In the genomic region with DNA sequence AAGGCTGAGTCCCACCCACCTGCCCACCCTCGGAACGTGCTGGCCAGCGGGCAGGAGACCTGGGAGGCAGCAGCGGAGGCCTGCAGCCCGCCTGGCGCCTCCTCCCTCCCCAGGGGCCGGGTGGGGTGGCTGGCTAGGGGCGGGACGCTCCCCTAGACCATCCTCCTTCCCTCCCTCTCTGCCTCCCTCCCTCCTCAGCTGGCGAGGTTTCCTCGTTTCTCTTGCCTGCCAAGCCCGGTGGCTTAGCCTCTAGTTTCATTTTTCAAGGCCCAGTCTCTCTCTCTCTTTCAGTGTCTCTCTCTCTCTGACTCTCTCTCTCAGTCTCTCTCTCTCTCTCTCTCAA, we compare ENCODE assay signal across 8 mouse cellular contexts. TPM values are rescaled to one million over a fixed set of nuclear protein-coding genes. Genes with fewer than 3 reads are reported as not detected.
A peak's percentile ranks its signal among the peaks of the same experiment; 100 is the strongest.
DNase-seq lines count a peak whose midpoint lies in the region; ATAC-seq and TF ChIP-seq lines count a peak whose summit lies in the region.

No protein-coding gene starts in this region.

- peak; percentile 72 for ATAC-seq in forebrain, postnatal 0 days
- peak; percentile 89 to 95 for ATAC-seq in hematopoietic stem cell, adult 5-6 weeks (replicated peaks in 1 of 2; ENCODE audit: insufficient read depth in 1 of 2, low FRiP score in 2 of 2, low TSS enrichment in 1 of 2, low read depth in 1 of 2, poor library complexity in 2 of 2, severe bottlenecking in 2 of 2)

- H3K36me3 ChIP-seq in forebrain, postnatal 0 days (ENCODE audit: insufficient read depth): peaks cover 5% of the 10 kb centered on the region; the same call in 1 of the 2 replicates

- H3K27me3 ChIP-seq in forebrain, postnatal 0 days (ENCODE audit: insufficient read depth, low read length): no peaks in the 10 kb centered on the region

- no peaks in the 10 kb centered on the region for H3K9me3 ChIP-seq in forebrain, postnatal 0 days (ENCODE audit: low read length)

- peak overlapping the region; percentile 54 for H3K27ac ChIP-seq in forebrain, postnatal 0 days (ENCODE audit: low read depth, low read length)

- TF ChIP-seq CTCF in forebrain, postnatal 0 days (IDR thresholded peaks at IDR 0.05; ENCODE audit: low read depth): no peak

- peak; percentile 98 for DNase-seq in NIH3T3 (ENCODE audit: low read depth)
- DNase-seq in cerebellum, adult 8-10 months: peak; percentile 76
- DNase-seq in forebrain, postnatal 0 days: peak; percentile 68
- DNase-seq in layer of hippocampus, postnatal 10 days (ENCODE audit: low spot score in 2 of 2): peak; percentile 61 to 76
- DNase-seq in lung, postnatal 25 days (ENCODE audit: low spot score): peak; percentile 93
- peak; percentile 74 for DNase-seq in retina, embryonic 14.5 days (ENCODE audit: low spot score)
- DNase-seq in thymus, postnatal 4 days: peak; percentile 76

- peak overlapping the region; percentile 58 for H3K9ac ChIP-seq in forebrain, postnatal 0 days

- peak overlapping the region; percentile 71 for H3K4me2 ChIP-seq in forebrain, postnatal 0 days (ENCODE audit: low read depth)

- H3K4me3 ChIP-seq in forebrain, postnatal 0 days (ENCODE audit: low read depth, low read length): peak overlapping the region; percentile 40

- WGBS in forebrain, postnatal 0 days: under 1% methylated on average over 12 of the region's 12 CpGs

- peaks cover 5% of the 10 kb centered on the region; the same call in 1 of the 2 replicates for H3K4me1 ChIP-seq in forebrain, postnatal 0 days (ENCODE audit: insufficient read depth)

RNA-seq across cellular contexts. Expression of a gene that starts 5.1 kb away (rescaled TPM):
- total RNA-seq in forebrain, postnatal 0 days (2014; rRNA removed): 5.2 and 6.3 TPM in 2 replicates
- polyA plus RNA-seq in forebrain, postnatal 0 days (2015; fragmentation: Nextera tagmentation; extraction: Ambion mirVana): 6.3 and 7.4 TPM in 2 replicates
- total RNA-seq in hematopoietic stem cell, adult 5-6 weeks (2017): 23.3 and 25.8 TPM in 2 replicates
- 1 to 10 TPM; 4.5 TPM for total RNA-seq in layer of hippocampus, postnatal 10 days (2021)

RNA-seq across cellular contexts. Expression of a gene that starts 8.0 kb away (rescaled TPM):
- total RNA-seq in forebrain, postnatal 0 days (2014; rRNA removed): 1.8 and 5.5 TPM in 2 replicates
- polyA plus RNA-seq in forebrain, postnatal 0 days (2015; fragmentation: Nextera tagmentation; extraction: Ambion mirVana): 4.3 and 4.9 TPM in 2 replicates
- total RNA-seq in hematopoietic stem cell, adult 5-6 weeks (2017): 9.7 and 16.8 TPM in 2 replicates
- total RNA-seq in layer of hippocampus, postnatal 10 days (2021): 1 to 10 TPM; 3.6 to 3.8 TPM

RNA-seq across cellular contexts. Expression of a gene that starts 17.5 kb away (rescaled TPM):
- 1.9 and 2.4 TPM in 2 replicates for total RNA-seq in forebrain, postnatal 0 days (2014; rRNA removed)
- polyA plus RNA-seq in forebrain, postnatal 0 days (2015; fragmentation: Nextera tagmentation; extraction: Ambion mirVana): 1.1 and 1.4 TPM in 2 replicates
- total RNA-seq in hematopoietic stem cell, adult 5-6 weeks (2017): 1.1 and 1.5 TPM in 2 replicates
- total RNA-seq in layer of hippocampus, postnatal 10 days (2021): 1 to 10 TPM; 1.1 to 1.5 TPM

RNA-seq across cellular contexts. Expression of a gene that starts 33.8 kb away (rescaled TPM):
- 11.6 and 14.3 TPM in 2 replicates for total RNA-seq in forebrain, postnatal 0 days (2014; rRNA removed)
- polyA plus RNA-seq in forebrain, postnatal 0 days (2015; fragmentation: Nextera tagmentation; extraction: Ambion mirVana): 16.3 and 18.9 TPM in 2 replicates
- total RNA-seq in hematopoietic stem cell, adult 5-6 weeks (2017): 20.4 and 31.7 TPM in 2 replicates
- 10 to 100 TPM; 16.5 to 17.1 TPM for total RNA-seq in layer of hippocampus, postnatal 10 days (2021)

RNA-seq across cellular contexts. Expression of a gene that starts 34.1 kb away (rescaled TPM):
- total RNA-seq in forebrain, postnatal 0 days (2014; rRNA removed): 18.8 and 22.3 TPM in 2 replicates
- polyA plus RNA-seq in forebrain, postnatal 0 days (2015; fragmentation: Nextera tagmentation; extraction: Ambion mirVana): 2.5 and 3.8 TPM in 2 replicates
- 0.31 TPM in 1 of 2 replicates, not detected in the other for total RNA-seq in hematopoietic stem cell, adult 5-6 weeks (2017)
- 100 to 1,000 TPM in 1 of 2 experiments, 10 to 100 TPM in 1; 89.6 to 105 TPM for total RNA-seq in layer of hippocampus, postnatal 10 days (2021)

Comparison
In these comparisons a context has a peak if more than half of its experiments do, and no peak if none do; other contexts are left out.
1. Peak in every context shown above with its lines: DNase-seq, ATAC-seq, H3K4me3 ChIP-seq and H3K27ac ChIP-seq.